Mouse (Mus musculus) B cell, adult 67 days (primary cell): ENCODE data around the gene Arhgef38. TPM values are rescaled to one million over a fixed set of nuclear protein-coding genes. Genes with fewer than 3 reads are reported as not detected.

Source experiments
- total RNA-seq, 2 experiments: library from RNA; stranded (reverse); gene quantifications; 4 replicates each; pipeline ENCODE4 v1.2.4; 2023

Arhgef38 gene
- not detected for total RNA-seq

GRCm38 (mm10) chr3:133234821-133235295, at the start of gene Arhgef38:
Gene Arhgef38, minus strand, starts transcription at chr3:133234949.

GRCm38 (mm10) chr3:133091664-133092273, 143.0 kb downstream of the Arhgef38 start, which contains the start of the genes Ints12 and Gstcd:
Gene Ints12, plus strand, starts transcription at chr3:133091840.
Gene Gstcd, minus strand, starts transcription at chr3:133092033.

Other genes with a start within 250 kb of the Arhgef38 start
- 10 to 100 TPM; 19.8 to 23.6 TPM for gene Ints12, start 143.1 kb downstream of the Arhgef38 start, total RNA-seq
- gene Gstcd, start 142.9 kb downstream of the Arhgef38 start, total RNA-seq = 10 to 100 TPM; 16.5 to 18.5 TPM
- gene Ppa2, start 75.2 kb upstream of the Arhgef38 start, total RNA-seq = 10 to 100 TPM; 20.8 to 28.6 TPM